Mouse (Mus musculus) fat pad, adult 2 months (tissue): ENCODE measurements around the gene Syt15.
A peak's percentile ranks its signal among the peaks of the same experiment; 100 is the strongest.

Experiments
- DNase-seq: peaks from one replicate; pipeline ENCODE4 v3.0.0-alpha.2; 2011; ENCODE audit warnings: low read depth, low spot score; ENCODE audit errors: extremely low read depth

The Syt15 gene

GRCm38 (mm10) chr14:34219295-34219694 is at the start of gene Syt15:
TSS of gene Syt15 (plus strand) at chr14:34219595.
- no peak for DNase-seq

GRCm38 (mm10) chr14:34171107-34171506 is 48.3 kb upstream of the Syt15 start:
- no peak for DNase-seq

- DNase-seq: no peak
Measured at GRCm38 (mm10) chr14:34179351-34179750, 40.0 kb upstream of the Syt15 start.

GRCm38 (mm10) chr14:34183101-34183500 is 36.3 kb upstream of the Syt15 start:
- no peak for DNase-seq

GRCm38 (mm10) chr14:34188629-34189028 is 30.8 kb upstream of the Syt15 start:
- DNase-seq: no peak

- DNase-seq: no peak
Measured at GRCm38 (mm10) chr14:34190361-34190760, 29.0 kb upstream of the Syt15 start.

GRCm38 (mm10) chr14:34193879-34194278 is 25.5 kb upstream of the Syt15 start:
- DNase-seq: no peak

GRCm38 (mm10) chr14:34195466-34195865 is 23.9 kb upstream of the Syt15 start:
- no peak for DNase-seq

- DNase-seq: no peak
Measured at GRCm38 (mm10) chr14:34196706-34197105, 22.7 kb upstream of the Syt15 start.

- no peak for DNase-seq
Measured at GRCm38 (mm10) chr14:34200738-34201230, 18.6 kb upstream of the Syt15 start.

- no peak for DNase-seq
Measured at GRCm38 (mm10) chr14:34201231-34202035, 18.0 kb upstream of the Syt15 start, which contains the start of gene Gprin2. TSS of gene Gprin2 (minus strand) at chr14:34201653.

GRCm38 (mm10) chr14:34207996-34208395 is 11.4 kb upstream of the Syt15 start:
- peak; percentile 68 for DNase-seq

GRCm38 (mm10) chr14:34208651-34209050 is 10.7 kb upstream of the Syt15 start:
- no peak for DNase-seq

GRCm38 (mm10) chr14:34209080-34209479 is 10.3 kb upstream of the Syt15 start:
- no peak for DNase-seq

GRCm38 (mm10) chr14:34209942-34210341 is 9.5 kb upstream of the Syt15 start:
- DNase-seq: no peak

- no peak for DNase-seq
Measured at GRCm38 (mm10) chr14:34215451-34216127, 3.8 kb upstream of the Syt15 start.

GRCm38 (mm10) chr14:34219786-34220198 is 397 bp downstream of the Syt15 start:
- no peak for DNase-seq

GRCm38 (mm10) chr14:34220426-34220825 is 1.0 kb downstream of the Syt15 start:
- DNase-seq: no peak

GRCm38 (mm10) chr14:34221416-34222077 is 2.2 kb downstream of the Syt15 start:
- DNase-seq: no peak

- no peak for DNase-seq
Measured at GRCm38 (mm10) chr14:34223362-34223898, 4.0 kb downstream of the Syt15 start.

- DNase-seq: no peak
Measured at GRCm38 (mm10) chr14:34225986-34226385, 6.6 kb downstream of the Syt15 start.
